Mouse (Mus musculus) heart, embryonic 11.5 days (tissue): ENCODE results near the gene Auts2. TPM values are rescaled to one million over a fixed set of nuclear protein-coding genes. Genes with fewer than 3 reads are reported as not detected.

ENCODE experiments used
- ATAC-seq: fragments of 200-750 bp; cut with Nextera tagmentation; replicated peaks from 2 replicates; pipeline ENCODE4 v1.8.0; 2017; ENCODE audit warnings: moderate library complexity; ENCODE audit not compliant: insufficient number of reproducible peaks, low FRiP score, low TSS enrichment
- H3K27ac ChIP-seq: fragments of 300-500 bp; sonication (generic); 2 replicates; pipeline ENCODE4 v1.5.1; 2014; ENCODE audit warnings: mild to moderate bottlenecking, low read depth, low read length
- H3K27me3 ChIP-seq: fragments of 300-500 bp; sonication (generic); 2 replicates; pipeline ENCODE4 v1.6.1; 2014; ENCODE audit warnings: mild to moderate bottlenecking, low read length, mixed read lengths; ENCODE audit not compliant: control insufficient read depth, insufficient read depth
- H3K36me3 ChIP-seq: fragments of 300-500 bp; sonication (generic); 2 replicates; pipeline ENCODE4 v1.6.1; 2014; ENCODE audit warnings: mild to moderate bottlenecking, low read length, moderate library complexity, mixed read lengths; ENCODE audit not compliant: control insufficient read depth, insufficient read depth
- H3K4me1 ChIP-seq: fragments of 300-500 bp; sonication (generic); 2 replicates; pipeline ENCODE4 v1.6.1; 2014; ENCODE audit warnings: low read length; ENCODE audit not compliant: control insufficient read depth, insufficient read depth
- H3K4me2 ChIP-seq: fragments of 300-500 bp; sonication (generic); 2 replicates; pipeline ENCODE4 v1.6.1; 2014; ENCODE audit warnings: mild to moderate bottlenecking, moderate library complexity
- H3K4me3 ChIP-seq: fragments of 300-500 bp; sonication (generic); 2 replicates; pipeline ENCODE4 v1.5.1; 2014; ENCODE audit warnings: low read depth, low read length
- H3K9ac ChIP-seq: fragments of 300-500 bp; sonication (generic); 2 replicates; pipeline ENCODE4 v1.6.1; 2014; ENCODE audit warnings: mild to moderate bottlenecking, low read depth, low read length, moderate library complexity
- H3K9me3 ChIP-seq: fragments of 300-500 bp; sonication (generic); replicated peaks from 2 replicates; pipeline ENCODE4 v1.6.1; 2016; ENCODE audit warnings: low read length; ENCODE audit not compliant: control insufficient read depth
- WGBS: fragments of 180-500 bp; shearing (Covaris S2); extraction: QIAGEN DNeasy Blood & Tissue Kit; methylation state at CpG from one replicate; pipeline ENCODE4 v1.1.7; 2014; ENCODE audit not compliant: insufficient replicate concordance; 5-methylcytosine and 5-hydroxymethylcytosine counted together
- polyA plus RNA-seq: library from polyadenylated mRNA; unstranded; fragments of >200 nt; fragmentation: Nextera tagmentation; extraction: Ambion mirVana; gene quantifications from 2 replicates; pipeline ENCODE4 v1.2.1, GENCODE M21; 2014

Gene Auts2
- polyA plus RNA-seq, 1 experiment from 2014 or later = 19.8 TPM

GRCm38 (mm10) chr5:132011795-132012194 lies 531.3 kb downstream of the Auts2 start:
- Histone ChIP-seq H3K4me3 (no peak overlapping the region), H3K27me3 (no peaks in the 10 kb centered on the region), H3K36me3 (no peaks in the 10 kb centered on the region), H3K9ac (no peak overlapping the region), H3K4me2 (no peak overlapping the region), H3K27ac (no peak overlapping the region), H3K9me3 (no peaks in the 10 kb centered on the region), H3K4me1 (no peaks in the 10 kb centered on the region)
- ATAC-seq = no peak

GRCm38 (mm10) chr5:132008703-132009222 lies 534.4 kb downstream of the Auts2 start:
- H3K4me1 ChIP-seq = no peaks in the 10 kb centered on the region
- no peaks in the 10 kb centered on the region for H3K27me3 ChIP-seq
- H3K27ac ChIP-seq = no peak overlapping the region
- no peak for ATAC-seq
- H3K36me3 ChIP-seq = no peaks in the 10 kb centered on the region
- no peak overlapping the region for H3K9ac ChIP-seq
- H3K4me2 ChIP-seq = no peak overlapping the region
- no peak overlapping the region for H3K4me3 ChIP-seq
- H3K9me3 ChIP-seq = no peaks in the 10 kb centered on the region
- 77% methylated on average over 7 of the region's 7 CpGs for WGBS

- Histone ChIP-seq H3K27ac (no peak overlapping the region), H3K4me3 (no peak overlapping the region), H3K4me1 (no peaks in the 10 kb centered on the region), H3K9ac (no peak overlapping the region), H3K27me3 (no peaks in the 10 kb centered on the region), H3K4me2 (no peak overlapping the region), H3K9me3 (no peaks in the 10 kb centered on the region), H3K36me3 (no peaks in the 10 kb centered on the region)
- 77% methylated on average over 4 of the region's 4 CpGs for WGBS
- ATAC-seq = no peak
Observed at GRCm38 (mm10) chr5:132007907-132008306, 535.2 kb downstream of the Auts2 start.

- Histone ChIP-seq H3K4me3 (no peak overlapping the region), H3K27ac (no peak overlapping the region), H3K36me3 (no peaks in the 10 kb centered on the region), H3K9ac (no peak overlapping the region), H3K9me3 (no peaks in the 10 kb centered on the region), H3K27me3 (no peaks in the 10 kb centered on the region), H3K4me1 (no peaks in the 10 kb centered on the region), H3K4me2 (no peak overlapping the region)
- ATAC-seq = no peak
- 74% methylated on average over 12 of the region's 12 CpGs for WGBS
Observed at GRCm38 (mm10) chr5:131992681-131993211, 550.4 kb downstream of the Auts2 start.

GRCm38 (mm10) chr5:131992268-131992667 lies 550.9 kb downstream of the Auts2 start:
- ATAC-seq = no peak
- H3K4me3 ChIP-seq = no peak overlapping the region
- H3K4me2 ChIP-seq = no peak overlapping the region
- H3K27me3 ChIP-seq = no peaks in the 10 kb centered on the region
- 86% methylated on average over 6 of the region's 6 CpGs for WGBS
- no peaks in the 10 kb centered on the region for H3K36me3 ChIP-seq
- H3K27ac ChIP-seq = no peak overlapping the region
- H3K4me1 ChIP-seq = no peaks in the 10 kb centered on the region
- no peak overlapping the region for H3K9ac ChIP-seq
- H3K9me3 ChIP-seq = no peaks in the 10 kb centered on the region

GRCm38 (mm10) chr5:131990532-131990931 lies 552.6 kb downstream of the Auts2 start:
- Histone ChIP-seq H3K4me2 (no peak overlapping the region), H3K9ac (no peak overlapping the region), H3K9me3 (no peaks in the 10 kb centered on the region), H3K36me3 (no peaks in the 10 kb centered on the region), H3K4me3 (no peak overlapping the region), H3K27ac (no peak overlapping the region), H3K4me1 (no peaks in the 10 kb centered on the region), H3K27me3 (no peaks in the 10 kb centered on the region)
- ATAC-seq = no peak
- 68% methylated on average over 1 of the region's 1 CpGs for WGBS

GRCm38 (mm10) chr5:131981451-131981850 lies 561.7 kb downstream of the Auts2 start:
- H3K27ac ChIP-seq = no peak overlapping the region
- H3K4me1 ChIP-seq = no peaks in the 10 kb centered on the region
- WGBS = 78% methylated on average over 3 of the region's 3 CpGs
- no peak overlapping the region for H3K4me3 ChIP-seq
- no peak for ATAC-seq
- H3K4me2 ChIP-seq = no peak overlapping the region
- no peaks in the 10 kb centered on the region for H3K27me3 ChIP-seq
- no peaks in the 10 kb centered on the region for H3K36me3 ChIP-seq
- no peaks in the 10 kb centered on the region for H3K9me3 ChIP-seq
- no peak overlapping the region for H3K9ac ChIP-seq

- 54% methylated on average over 9 of the region's 9 CpGs for WGBS
- H3K4me3 ChIP-seq = no peak overlapping the region
- no peak overlapping the region for H3K4me2 ChIP-seq
Observed at GRCm38 (mm10) chr5:131978939-131979338, 564.2 kb downstream of the Auts2 start.

GRCm38 (mm10) chr5:131977497-131977896 lies 565.6 kb downstream of the Auts2 start:
- WGBS = 57% methylated on average over 3 of the region's 3 CpGs
- Histone ChIP-seq H3K27ac (no peak overlapping the region), H3K4me2 (no peak overlapping the region), H3K4me1 (no peaks in the 10 kb centered on the region), H3K9me3 (no peaks in the 10 kb centered on the region), H3K9ac (no peak overlapping the region), H3K4me3 (no peak overlapping the region), H3K36me3 (no peaks in the 10 kb centered on the region), H3K27me3 (no peaks in the 10 kb centered on the region)
- ATAC-seq = no peak

More at GRCm38 (mm10) chr5:131978939-131979338, 564.2 kb downstream of the Auts2 start:
- Histone ChIP-seq H3K4me1 (no peaks in the 10 kb centered on the region), H3K9ac (no peak overlapping the region), H3K9me3 (no peaks in the 10 kb centered on the region), H3K27ac (no peak overlapping the region), H3K27me3 (no peaks in the 10 kb centered on the region), H3K36me3 (no peaks in the 10 kb centered on the region)
- ATAC-seq = no peak
